Mouse (Mus musculus) midbrain, embryonic 13.5 days (tissue): ENCODE results near the gene Swsap1. TPM values are rescaled to one million over a fixed set of nuclear protein-coding genes. Genes with fewer than 3 reads are reported as not detected.

Experiments used
- ATAC-seq: fragments of 200-750 bp; cut with Nextera tagmentation; 2 replicates; pipeline ENCODE4 v1.8.0; 2017; ENCODE audit warnings: mild to moderate bottlenecking, moderate TSS enrichment, moderate library complexity
- H3K27ac ChIP-seq: fragments of 300-500 bp; sonication (generic); 2 replicates; pipeline ENCODE4 v1.5.1; 2015; ENCODE audit warnings: inconsistent platforms, mild to moderate bottlenecking, moderate library complexity
- H3K27me3 ChIP-seq: fragments of 300-500 bp; sonication (generic); 2 replicates; pipeline ENCODE4 v1.6.1; 2015; ENCODE audit warnings: mild to moderate bottlenecking, inconsistent platforms
- H3K36me3 ChIP-seq: fragments of 300-500 bp; sonication (generic); 2 replicates; pipeline ENCODE4 v1.6.1; 2015; ENCODE audit warnings: mild to moderate bottlenecking, inconsistent platforms
- H3K4me1 ChIP-seq: fragments of 300-500 bp; sonication (generic); replicated peaks from 2 replicates; pipeline ENCODE4 v1.6.1; 2015; ENCODE audit warnings: inconsistent platforms
- H3K4me2 ChIP-seq: fragments of 300-500 bp; sonication (generic); replicated peaks from 2 replicates; pipeline ENCODE4 v1.6.1; 2015; ENCODE audit warnings: moderate library complexity, mild to moderate bottlenecking, inconsistent platforms
- H3K4me3 ChIP-seq: fragments of 300-500 bp; sonication (generic); replicated peaks from 2 replicates; pipeline ENCODE4 v1.5.1; 2015; ENCODE audit warnings: mild to moderate bottlenecking, inconsistent platforms
- H3K9ac ChIP-seq: fragments of 300-500 bp; sonication (generic); replicated peaks from 2 replicates; pipeline ENCODE4 v1.6.1; 2015; ENCODE audit warnings: mild to moderate bottlenecking, inconsistent platforms
- H3K9me3 ChIP-seq: fragments of 300-500 bp; sonication (generic); 2 replicates; pipeline ENCODE4 v1.6.1; 2016; ENCODE audit warnings: mild to moderate bottlenecking, inconsistent platforms
- WGBS: fragments of 180-500 bp; shearing (Covaris S2); methylation state at CpG from one replicate; pipeline ENCODE4 v1.1.7; 2015; 5-methylcytosine and 5-hydroxymethylcytosine counted together
- polyA plus RNA-seq: library from polyadenylated mRNA; unstranded; fragments of >200 nt; fragmentation: Nextera tagmentation; extraction: Ambion mirVana; gene quantifications from 2 replicates; pipeline ENCODE4 v1.2.1, GENCODE M21; 2015

The Swsap1 gene
- 9.8 and 12.6 TPM in 2 replicates for polyA plus RNA-seq

DNA sequence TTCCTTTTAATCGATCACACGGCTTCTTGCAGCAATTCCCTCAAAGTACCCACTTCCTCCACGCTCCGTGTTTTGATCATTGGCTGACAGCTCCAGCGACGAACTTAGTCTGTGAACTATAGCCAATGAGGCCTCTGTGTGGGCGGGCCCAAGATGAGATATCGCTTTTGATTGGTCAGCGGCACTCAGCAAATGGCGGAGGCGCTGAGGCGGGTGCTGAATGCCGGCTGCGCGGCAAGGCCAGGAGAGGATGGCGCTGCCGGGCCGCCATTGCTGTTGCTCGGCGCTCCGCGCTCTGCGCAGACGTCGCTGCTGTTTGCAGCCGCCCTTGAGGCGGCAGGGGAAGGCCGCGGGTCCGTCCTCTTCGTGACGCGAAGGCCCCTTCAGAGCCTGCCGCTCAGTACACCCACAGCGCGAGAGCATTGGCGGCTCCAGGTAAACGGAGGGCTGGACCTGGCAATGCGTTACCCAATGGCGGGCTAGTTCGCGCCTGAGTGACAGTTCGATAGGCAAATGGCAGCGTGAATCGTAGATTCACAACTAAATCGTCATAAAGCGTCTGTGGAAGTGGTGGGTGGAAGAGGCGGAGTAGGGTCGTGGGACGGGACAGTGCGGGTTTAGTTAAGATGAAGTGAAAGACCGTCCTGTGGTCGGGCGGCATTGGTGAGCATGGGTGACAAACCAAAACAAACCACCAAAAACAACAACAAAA lies at the start of gene Swsap1:
Gene Swsap1 (plus strand): TSS at position 186 of the 712 bp plus-strand sequence.
- ATAC-seq, result peak; percentile 99
- peaks cover 23% of the 10 kb centered on the region for H3K27me3 ChIP-seq

DNA sequence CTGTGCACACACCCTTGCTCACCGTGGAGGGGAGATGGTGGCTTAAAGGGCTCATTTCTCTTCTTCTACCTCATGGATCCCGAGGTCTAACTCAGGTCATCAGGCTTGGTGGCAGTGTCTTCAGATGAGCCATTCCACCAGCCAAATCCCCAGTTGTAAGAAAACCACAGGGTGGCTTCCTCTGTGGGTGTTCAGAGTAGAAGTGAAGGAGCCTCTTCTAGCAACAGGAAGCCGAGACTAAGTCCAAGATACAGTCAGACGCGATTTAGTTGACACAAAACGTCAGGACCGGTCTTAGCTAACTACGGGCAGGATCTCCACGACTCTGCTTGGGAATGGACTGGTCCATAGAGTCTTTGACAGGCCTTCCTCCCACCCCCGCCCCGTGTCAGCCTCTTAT lies 47.3 kb upstream of the Swsap1 start:
- Histone ChIP-seq H3K9ac (no peak overlapping the region), H3K4me3 (no peak overlapping the region), H3K27ac (no peak overlapping the region), H3K4me1 (no peaks in the 10 kb centered on the region), H3K9me3 (no peaks in the 10 kb centered on the region), H3K36me3 (no peaks in the 10 kb centered on the region), H3K27me3 (no peaks in the 10 kb centered on the region), H3K4me2 (no peak overlapping the region)
- ATAC-seq, result no peak
- 81% methylated on average over 11 of the region's 11 CpGs for WGBS

More for the DNA sequence above, at the start of gene Swsap1:
- peak within 1 kb of the TSS; percentile 64 for H3K4me3 ChIP-seq
- H3K27ac ChIP-seq, result peak within 1 kb of the TSS; percentile 95
- peaks cover 34% of the 10 kb centered on the region for H3K4me1 ChIP-seq
- peak within 1 kb of the TSS; percentile 77 for H3K9ac ChIP-seq
- H3K36me3 ChIP-seq, result 0 out of 2 replicates have a peak, but pooled peaks cover 4% of the 10 kb centered on the region
- under 1% methylated on average over 54 of the region's 54 CpGs for WGBS
- H3K4me2 ChIP-seq, result peak within 1 kb of the TSS; percentile 63
- H3K9me3 ChIP-seq, result no peaks in the 10 kb centered on the region

GRCm38 (mm10) chr9:21909474-21910223 lies 45.9 kb upstream of the Swsap1 start:
- no peaks in the 10 kb centered on the region for H3K4me1 ChIP-seq
- WGBS, result 85% methylated on average over 10 of the region's 10 CpGs
- no peaks in the 10 kb centered on the region for H3K27me3 ChIP-seq
- H3K9ac ChIP-seq, result no peak overlapping the region
- H3K36me3 ChIP-seq, result no peaks in the 10 kb centered on the region
- no peak for ATAC-seq
- no peak overlapping the region for H3K27ac ChIP-seq
- H3K4me2 ChIP-seq, result no peak overlapping the region
- H3K4me3 ChIP-seq, result no peak overlapping the region
- H3K9me3 ChIP-seq, result no peaks in the 10 kb centered on the region

- ATAC-seq, result no peak
- Histone ChIP-seq H3K27ac (0 out of 2 replicates have a peak overlapping the region, but pooled peaks have one; percentile 30), H3K9me3 (no peaks in the 10 kb centered on the region), H3K36me3 (0 out of 2 replicates have a peak, but pooled peaks cover 4% of the 10 kb centered on the region), H3K4me2 (peak overlapping the region; percentile 88), H3K4me3 (peak overlapping the region; percentile 64), H3K27me3 (peaks cover 26% of the 10 kb centered on the region), H3K4me1 (peaks cover 14% of the 10 kb centered on the region; the same call in 1 of the 2 replicates), H3K9ac (peak overlapping the region; percentile 76)
- 78% methylated on average over 3 of the region's 3 CpGs for WGBS
These were observed 38.6 kb upstream of the Swsap1 start for GRCm38 (mm10) chr9:21916851-21917492.

DNA sequence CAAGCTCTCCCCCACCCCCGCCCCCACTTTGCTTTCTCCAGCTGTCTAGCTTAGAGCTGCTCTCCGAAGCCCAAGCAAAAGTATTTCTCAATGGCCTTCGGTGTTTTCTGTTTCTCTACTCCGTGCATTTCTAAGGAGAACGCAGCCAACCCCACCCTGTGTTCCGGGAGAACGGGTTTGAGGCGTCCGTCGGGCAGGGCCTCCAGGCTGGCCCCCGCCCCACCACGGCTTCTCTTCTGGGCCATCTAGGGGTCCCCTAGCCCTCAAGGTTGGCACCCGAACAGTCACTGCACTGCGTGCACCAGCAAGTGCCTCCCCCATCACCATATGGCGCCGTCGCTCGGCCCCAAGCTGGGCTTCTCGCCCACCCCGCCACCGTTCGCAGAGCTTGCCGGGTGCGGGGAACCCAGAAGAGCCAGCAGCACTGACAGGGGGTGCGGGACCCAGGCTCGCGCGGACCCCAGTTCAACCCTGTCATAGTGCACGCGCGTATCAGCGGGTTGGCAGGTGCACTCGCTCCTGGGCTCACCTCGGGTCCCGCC lies 38.0 kb upstream of the Swsap1 start:
- Histone ChIP-seq H3K9me3 (no peaks in the 10 kb centered on the region), H3K9ac (peak overlapping the region; percentile 76), H3K4me3 (peak overlapping the region; percentile 64), H3K4me2 (peak overlapping the region; percentile 88), H3K27ac (peak overlapping the region; percentile 30; the same call in 1 of the 2 replicates), H3K36me3 (0 out of 2 replicates have a peak, but pooled peaks cover 4% of the 10 kb centered on the region), H3K4me1 (peaks cover 14% of the 10 kb centered on the region; the same call in 1 of the 2 replicates), H3K27me3 (peaks cover 26% of the 10 kb centered on the region)
- 2% methylated on average over 35 of the region's 35 CpGs for WGBS
- ATAC-seq, result no peak; the same call in 1 of the 2 replicates

DNA sequence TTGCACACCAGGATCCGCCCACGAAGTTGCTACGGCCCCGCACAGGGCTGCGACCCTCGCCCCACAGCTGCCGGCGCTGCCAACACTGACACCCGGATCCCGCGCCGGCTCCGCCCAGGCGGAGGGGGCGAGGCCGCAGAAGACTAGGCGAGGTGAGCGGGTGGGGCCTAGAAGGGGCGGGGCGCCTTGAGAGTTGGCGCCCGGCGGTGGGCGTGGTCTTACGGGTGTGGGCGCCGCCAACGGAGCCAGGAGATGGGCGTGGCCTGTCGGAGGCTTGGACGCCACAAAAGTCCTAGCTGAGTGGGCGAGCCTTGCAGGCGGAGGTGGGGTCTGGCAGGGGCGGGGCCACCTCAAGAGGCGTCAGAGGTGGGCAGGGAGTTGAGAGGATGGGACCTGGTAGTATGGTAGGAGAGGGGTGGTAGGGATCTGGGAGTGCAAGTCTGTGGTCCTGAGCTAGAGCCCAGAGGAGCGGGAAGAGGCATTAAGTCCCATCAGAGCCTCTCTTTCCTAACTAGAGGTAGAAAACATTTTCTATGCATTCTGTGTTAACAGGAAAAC lies 37.4 kb upstream of the Swsap1 start, which contains the start of gene Rab3d:
Gene Rab3d (minus strand): TSS at position 158 of the 558 bp plus-strand sequence.
- no peaks in the 10 kb centered on the region for H3K9me3 ChIP-seq
- peaks cover 26% of the 10 kb centered on the region for H3K27me3 ChIP-seq
- H3K36me3 ChIP-seq, result 0 out of 2 replicates have a peak, but pooled peaks cover 4% of the 10 kb centered on the region
- H3K9ac ChIP-seq, result peak within 1 kb of the TSS; percentile 76
- under 1% methylated on average over 36 of the region's 36 CpGs for WGBS
- peak within 1 kb of the TSS; percentile 64 for H3K4me3 ChIP-seq
- peak within 1 kb of the TSS; percentile 88 for H3K4me2 ChIP-seq
- peak; percentile 95 for ATAC-seq
- H3K4me1 ChIP-seq, result peaks cover 14% of the 10 kb centered on the region; the same call in 1 of the 2 replicates
- peak within 1 kb of the TSS; percentile 30; the same call in 1 of the 2 replicates for H3K27ac ChIP-seq

DNA sequence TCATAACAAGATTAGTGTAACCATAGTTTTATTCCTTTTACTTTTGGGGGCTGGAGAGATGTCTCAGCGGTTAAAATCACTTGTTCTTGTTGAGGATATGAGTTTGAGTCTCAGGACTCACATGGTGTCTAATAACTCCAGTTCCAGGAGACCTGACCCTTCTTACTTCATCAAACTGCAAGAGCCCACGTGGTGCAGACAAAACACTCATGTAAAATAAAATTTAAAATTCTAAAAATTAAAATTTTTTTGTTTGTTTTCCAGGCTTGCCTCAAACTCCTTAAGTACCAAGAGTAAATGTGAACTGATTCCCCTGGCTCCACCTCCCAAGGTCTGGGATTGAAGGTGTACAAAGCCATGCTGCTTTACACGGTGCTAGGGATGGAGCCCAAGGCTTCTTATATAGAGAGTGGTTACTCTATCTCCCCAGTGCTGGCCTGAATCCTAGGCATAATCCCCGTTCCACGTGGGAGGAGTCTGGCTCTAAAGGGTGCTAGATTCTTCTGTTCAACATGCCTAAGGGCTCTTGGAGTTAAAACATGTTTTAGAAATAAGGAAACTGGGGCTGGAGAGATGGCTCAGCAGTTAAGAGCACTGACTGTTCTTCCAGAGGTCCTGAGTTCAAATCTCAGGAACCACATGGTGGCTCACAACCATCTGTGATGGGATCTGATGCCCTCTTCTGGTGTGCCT lies 36.7 kb upstream of the Swsap1 start:
- ATAC-seq, result no peak; the same call in 1 of the 2 replicates
- peak overlapping the region; percentile 88 for H3K4me2 ChIP-seq
- WGBS, result 21% methylated on average over 5 of the region's 5 CpGs
- no peak overlapping the region for H3K27ac ChIP-seq
- H3K36me3 ChIP-seq, result 0 out of 2 replicates have a peak, but pooled peaks cover 4% of the 10 kb centered on the region
- peak overlapping the region; percentile 64 for H3K4me3 ChIP-seq
- H3K9ac ChIP-seq, result no peak overlapping the region
- H3K4me1 ChIP-seq, result peaks cover 14% of the 10 kb centered on the region; the same call in 1 of the 2 replicates
- H3K9me3 ChIP-seq, result no peaks in the 10 kb centered on the region
- H3K27me3 ChIP-seq, result peaks cover 26% of the 10 kb centered on the region

GRCm38 (mm10) chr9:21923036-21923435 lies 32.5 kb upstream of the Swsap1 start:
- Histone ChIP-seq H3K4me2 (no peak overlapping the region), H3K4me1 (peaks cover 22% of the 10 kb centered on the region), H3K36me3 (0 out of 2 replicates have a peak, but pooled peaks cover 4% of the 10 kb centered on the region), H3K4me3 (no peak overlapping the region), H3K9ac (no peak overlapping the region), H3K9me3 (no peaks in the 10 kb centered on the region), H3K27ac (no peak overlapping the region), H3K27me3 (no peaks in the 10 kb centered on the region)
- ATAC-seq, result no peak
- 98% methylated on average over 4 of the region's 4 CpGs for WGBS

- 82% methylated on average over 3 of the region's 3 CpGs for WGBS
- H3K36me3 ChIP-seq, result 0 out of 2 replicates have a peak, but pooled peaks cover 4% of the 10 kb centered on the region
These were observed 32.0 kb upstream of the Swsap1 start for GRCm38 (mm10) chr9:21923490-21924098.

DNA sequence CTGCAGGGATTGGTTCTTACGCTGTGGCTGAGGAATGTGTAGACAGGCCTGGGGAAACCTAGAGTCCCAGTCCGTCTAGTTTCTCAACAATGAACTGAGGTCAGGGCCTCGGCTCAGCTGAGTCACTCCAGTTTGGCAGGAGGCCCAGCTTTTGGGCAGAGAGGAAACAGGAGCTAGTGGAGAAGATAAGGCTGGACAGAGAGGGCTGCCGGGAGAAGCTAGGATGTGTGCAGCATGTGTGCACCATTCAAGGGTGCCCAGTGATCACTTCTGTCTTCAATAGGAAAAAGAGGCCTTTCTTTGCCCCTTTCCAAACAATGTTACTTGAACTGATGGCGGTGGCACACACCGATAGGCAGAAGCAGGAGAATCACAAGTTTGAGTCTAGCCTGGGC lies 31.5 kb upstream of the Swsap1 start:
- Histone ChIP-seq H3K36me3 (0 out of 2 replicates have a peak, but pooled peaks cover 4% of the 10 kb centered on the region), H3K9me3 (no peaks in the 10 kb centered on the region), H3K4me2 (no peak overlapping the region), H3K27me3 (no peaks in the 10 kb centered on the region), H3K27ac (no peak overlapping the region), H3K4me3 (no peak overlapping the region), H3K4me1 (peaks cover 18% of the 10 kb centered on the region), H3K9ac (no peak overlapping the region)
- ATAC-seq, result no peak
- 83% methylated on average over 6 of the region's 6 CpGs for WGBS

More at GRCm38 (mm10) chr9:21923490-21924098, 32.0 kb upstream of the Swsap1 start:
- Histone ChIP-seq H3K9me3 (no peaks in the 10 kb centered on the region), H3K27me3 (no peaks in the 10 kb centered on the region), H3K4me1 (peaks cover 18% of the 10 kb centered on the region), H3K27ac (no peak overlapping the region), H3K4me2 (no peak overlapping the region), H3K9ac (no peak overlapping the region), H3K4me3 (no peak overlapping the region)
- no peak for ATAC-seq
